Mouse (Mus musculus) intestine, embryonic 14.5 days (tissue): ENCODE results near the gene Kxd1. TPM values are rescaled to one million over a fixed set of nuclear protein-coding genes. Genes with fewer than 3 reads are reported as not detected.

Experiments
- ATAC-seq: fragments of 200-750 bp; cut with Nextera tagmentation; replicated peaks from 2 replicates; pipeline ENCODE4 v1.8.0; 2017; ENCODE audit warnings: low read depth, moderate number of reproducible peaks, moderate TSS enrichment, moderate library complexity; ENCODE audit not compliant: low FRiP score, low TSS enrichment
- DNase-seq: peaks from one replicate; pipeline ENCODE4 v3.0.0-alpha.2; 2018; ENCODE audit warnings: low spot score
- H3K27ac ChIP-seq: fragments of 300-500 bp; sonication (generic); 2 replicates; pipeline ENCODE4 v1.5.1; 2014; ENCODE audit warnings: low read depth, mild to moderate bottlenecking, control low read depth
- H3K27me3 ChIP-seq: fragments of 300-500 bp; sonication (generic); replicated peaks from 2 replicates; pipeline ENCODE4 v1.6.1; 2014; ENCODE audit warnings: low read length, control low read depth; ENCODE audit not compliant: control insufficient read depth, insufficient read depth
- H3K36me3 ChIP-seq: fragments of 300-500 bp; sonication (generic); 2 replicates; pipeline ENCODE4 v1.6.1; 2014; ENCODE audit warnings: low read length, control low read depth; ENCODE audit not compliant: control insufficient read depth, insufficient read depth
- H3K4me1 ChIP-seq: fragments of 300-500 bp; sonication (generic); replicated peaks from 2 replicates; pipeline ENCODE4 v1.6.1; 2014; ENCODE audit warnings: low read length, control low read depth, mixed read lengths; ENCODE audit not compliant: control insufficient read depth, insufficient read depth
- H3K4me2 ChIP-seq: fragments of 300-500 bp; sonication (generic); 2 replicates; pipeline ENCODE4 v1.6.1; 2014; ENCODE audit warnings: low read length
- H3K4me3 ChIP-seq: fragments of 300-500 bp; sonication (generic); 2 replicates; pipeline ENCODE4 v1.5.1; 2014; ENCODE audit warnings: low read depth, low read length, control low read depth, mixed read lengths
- H3K9ac ChIP-seq: fragments of 300-500 bp; sonication (generic); 2 replicates; pipeline ENCODE4 v1.6.1; 2014; ENCODE audit warnings: mild to moderate bottlenecking, low read length
- H3K9me3 ChIP-seq: fragments of 300-500 bp; sonication (generic); 2 replicates; pipeline ENCODE4 v1.6.1; 2016; ENCODE audit warnings: low read length, control low read depth; ENCODE audit not compliant: control insufficient read depth
- WGBS: fragments of 180-500 bp; shearing (Covaris S2); extraction: QIAGEN DNeasy Blood & Tissue Kit; methylation state at CpG from one replicate; pipeline ENCODE4 v1.1.7; 2014; 5-methylcytosine and 5-hydroxymethylcytosine counted together
- polyA plus RNA-seq: library from polyadenylated mRNA; unstranded; fragments of >200 nt; fragmentation: Nextera tagmentation; extraction: Ambion mirVana; gene quantifications from 2 replicates; pipeline ENCODE4 v1.2.1, GENCODE M21; 2014

The Kxd1 gene
- polyA plus RNA-seq, 1 experiment from 2014 or later: 77.6 TPM

DNA sequence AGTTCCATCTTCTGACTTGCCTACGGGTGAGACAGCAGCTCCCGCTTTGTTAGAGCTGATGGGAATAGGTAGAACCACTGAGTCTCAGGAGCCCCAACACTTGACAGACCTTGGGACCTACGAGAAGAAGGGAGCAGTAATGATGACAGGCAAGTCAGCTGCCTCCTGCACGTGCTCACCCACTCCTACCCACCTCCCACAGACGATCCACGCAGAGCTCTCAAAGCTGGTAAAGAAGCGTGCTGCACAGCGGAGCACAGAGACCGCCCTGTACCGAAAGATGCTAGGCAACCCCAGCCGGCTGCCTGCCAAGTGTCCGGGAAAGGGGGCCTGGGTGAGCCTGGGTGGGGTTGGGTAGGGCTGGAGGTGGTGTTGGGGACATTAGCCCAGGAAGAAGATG is 6.5 kb upstream of the Kxd1 start:
- H3K27ac ChIP-seq: no peak overlapping the region
- H3K27me3 ChIP-seq: no peaks in the 10 kb centered on the region
- H3K9ac ChIP-seq: no peak overlapping the region
- ATAC-seq (no peak), DNase-seq (no peak)
- no peaks in the 10 kb centered on the region for H3K9me3 ChIP-seq
- WGBS: 96% methylated on average over 12 of the region's 12 CpGs
- H3K4me1 ChIP-seq: 0 out of 2 replicates have a peak, but pooled peaks cover 1% of the 10 kb centered on the region
- H3K4me3 ChIP-seq: no peak overlapping the region
- H3K4me2 ChIP-seq: no peak overlapping the region
- peaks cover 74% of the 10 kb centered on the region for H3K36me3 ChIP-seq

GRCm38 (mm10) chr8:70530314-70530713 is 2.6 kb upstream of the Kxd1 start:
- Histone ChIP-seq H3K9me3 (no peaks in the 10 kb centered on the region), H3K9ac (no peak overlapping the region), H3K4me1 (peaks cover 13% of the 10 kb centered on the region), H3K27ac (no peak overlapping the region), H3K4me2 (no peak overlapping the region), H3K36me3 (peaks cover 56% of the 10 kb centered on the region), H3K27me3 (no peaks in the 10 kb centered on the region), H3K4me3 (no peak overlapping the region)
- ATAC-seq: no peak
- DNase-seq: no peak
- 93% methylated on average over 2 of the region's 2 CpGs for WGBS

GRCm38 (mm10) chr8:70529741-70530161 is 2.0 kb upstream of the Kxd1 start:
- DNase-seq (no peak), ATAC-seq (no peak)
- no peak overlapping the region for H3K9ac ChIP-seq
- WGBS: 95% methylated on average over 3 of the region's 3 CpGs
- no peak overlapping the region for H3K4me2 ChIP-seq
- H3K9me3 ChIP-seq: no peaks in the 10 kb centered on the region
- H3K36me3 ChIP-seq: peaks cover 50% of the 10 kb centered on the region
- H3K4me1 ChIP-seq: peaks cover 13% of the 10 kb centered on the region
- H3K4me3 ChIP-seq: no peak overlapping the region
- H3K27me3 ChIP-seq: no peaks in the 10 kb centered on the region
- H3K27ac ChIP-seq: no peak overlapping the region

DNA sequence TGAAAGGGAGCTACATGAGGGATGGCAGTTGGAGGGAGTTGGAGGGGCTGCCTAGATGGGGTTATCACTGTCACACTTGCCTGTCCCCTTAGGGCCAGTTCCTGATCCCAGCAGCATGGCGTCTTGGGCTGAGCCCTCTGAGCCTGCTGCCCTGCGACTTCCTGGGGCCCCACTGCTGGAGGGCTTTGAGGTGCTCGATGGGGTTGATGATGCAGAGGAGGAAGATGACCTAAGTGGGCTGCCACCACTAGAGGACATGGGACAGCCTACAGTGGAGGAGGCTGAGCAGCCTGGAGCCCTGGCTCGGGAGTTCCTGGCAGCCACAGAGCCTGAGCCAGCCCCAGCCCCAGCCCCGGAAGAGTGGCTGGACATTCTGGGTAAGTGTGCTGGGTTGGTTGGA is 1.5 kb upstream of the Kxd1 start:
- no peak for DNase-seq
- ATAC-seq: no peak
- 73% methylated on average over 5 of the region's 5 CpGs for WGBS
- peaks cover 46% of the 10 kb centered on the region for H3K36me3 ChIP-seq
- H3K4me2 ChIP-seq: no peak overlapping the region
- H3K4me3 ChIP-seq: no peak overlapping the region
- no peaks in the 10 kb centered on the region for H3K27me3 ChIP-seq
- H3K4me1 ChIP-seq: peaks cover 13% of the 10 kb centered on the region
- no peaks in the 10 kb centered on the region for H3K9me3 ChIP-seq
- no peak overlapping the region for H3K9ac ChIP-seq
- no peak overlapping the region for H3K27ac ChIP-seq

- Histone ChIP-seq H3K4me1 (peaks cover 13% of the 10 kb centered on the region), H3K36me3 (peaks cover 36% of the 10 kb centered on the region), H3K4me3 (peak overlapping the region; percentile 56), H3K9me3 (no peaks in the 10 kb centered on the region), H3K9ac (peak overlapping the region; percentile 92), H3K27ac (peak overlapping the region; percentile 90), H3K4me2 (peak overlapping the region; percentile 70), H3K27me3 (no peaks in the 10 kb centered on the region)
- DNase-seq: peak; percentile 57
- 22% methylated on average over 13 of the region's 13 CpGs for WGBS
- no peak for ATAC-seq
These were observed 534 bp upstream of the Kxd1 start for GRCm38 (mm10) chr8:70528182-70528797.

DNA sequence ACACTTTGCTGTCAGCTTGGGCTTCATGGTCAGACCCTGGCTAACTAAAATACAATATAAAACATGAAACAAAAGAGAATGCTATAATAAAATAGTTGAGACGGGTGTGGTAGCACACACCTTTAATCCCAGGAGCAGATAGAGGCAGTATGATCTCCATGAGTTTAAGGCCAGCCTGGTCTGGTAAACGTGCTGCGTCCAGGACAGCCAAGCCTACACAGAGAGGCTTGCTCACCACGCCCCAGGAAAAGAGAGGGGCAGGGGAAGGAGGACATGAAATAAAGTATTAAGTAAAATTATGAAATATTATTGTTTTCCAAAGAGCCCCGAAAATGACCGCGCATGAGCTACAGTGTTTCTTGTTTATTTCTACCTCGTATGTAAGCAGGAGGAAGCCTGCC is 645 bp downstream of the Kxd1 start:
- H3K27me3 ChIP-seq: no peaks in the 10 kb centered on the region
- H3K4me1 ChIP-seq: peaks cover 17% of the 10 kb centered on the region
- ATAC-seq: no peak
- peak overlapping the region; percentile 74 for H3K4me2 ChIP-seq
- WGBS: 2% methylated on average over 8 of the region's 8 CpGs
- peak overlapping the region; percentile 56 for H3K4me3 ChIP-seq
- H3K9me3 ChIP-seq: no peaks in the 10 kb centered on the region
- DNase-seq: no peak
- H3K27ac ChIP-seq: peak overlapping the region; percentile 90
- H3K36me3 ChIP-seq: peaks cover 25% of the 10 kb centered on the region
- peak overlapping the region; percentile 92 for H3K9ac ChIP-seq

DNA sequence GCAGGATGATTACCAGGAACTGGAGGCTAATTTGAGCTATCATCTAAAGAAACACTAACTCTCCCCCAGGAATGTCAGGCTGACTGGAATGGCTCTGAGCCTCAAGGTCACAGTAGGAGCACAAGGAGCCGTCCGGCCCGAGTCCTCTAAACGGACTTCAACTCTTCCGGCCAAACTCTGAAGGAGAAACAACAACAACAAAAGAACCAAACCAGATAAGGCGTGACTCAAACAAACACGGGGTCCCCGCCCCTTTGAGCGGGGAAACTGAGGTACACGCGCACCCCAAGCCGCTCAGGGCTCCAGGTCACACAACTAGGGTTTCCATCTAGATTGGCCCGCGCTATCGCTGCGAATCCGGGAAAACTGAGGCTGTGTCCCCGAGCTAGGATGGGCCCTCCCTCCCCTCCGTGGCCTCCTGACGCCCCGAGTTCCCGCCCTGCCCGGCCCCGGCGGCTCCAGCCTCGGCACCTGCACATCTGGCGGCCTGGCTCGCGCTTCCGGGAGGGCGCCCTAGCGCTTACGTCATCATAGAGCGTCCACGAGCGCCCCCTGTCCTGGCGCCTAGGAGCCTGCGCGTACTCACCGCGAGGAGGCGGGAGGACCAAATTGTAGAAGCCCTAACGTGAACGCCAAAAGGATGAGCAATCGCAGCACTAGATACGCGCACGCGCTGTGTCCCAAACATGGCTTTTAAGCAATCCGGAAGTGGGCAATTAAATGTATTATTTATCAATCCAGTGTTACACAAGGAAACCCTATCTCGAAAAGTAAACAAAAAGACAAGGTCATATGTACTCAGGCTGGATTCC is 5.0 kb downstream of the Kxd1 start:
- Histone ChIP-seq H3K4me3 (peak overlapping the region; percentile 76), H3K9ac (peak overlapping the region; percentile 70), H3K36me3 (peaks cover 19% of the 10 kb centered on the region), H3K9me3 (no peaks in the 10 kb centered on the region), H3K4me1 (peaks cover 12% of the 10 kb centered on the region), H3K4me2 (peak overlapping the region; percentile 79), H3K27me3 (no peaks in the 10 kb centered on the region), H3K27ac (peak overlapping the region; percentile 89)
- ATAC-seq (peak; percentile 79), DNase-seq (peak; percentile 96)
- WGBS: under 1% methylated on average over 51 of the region's 51 CpGs

DNA sequence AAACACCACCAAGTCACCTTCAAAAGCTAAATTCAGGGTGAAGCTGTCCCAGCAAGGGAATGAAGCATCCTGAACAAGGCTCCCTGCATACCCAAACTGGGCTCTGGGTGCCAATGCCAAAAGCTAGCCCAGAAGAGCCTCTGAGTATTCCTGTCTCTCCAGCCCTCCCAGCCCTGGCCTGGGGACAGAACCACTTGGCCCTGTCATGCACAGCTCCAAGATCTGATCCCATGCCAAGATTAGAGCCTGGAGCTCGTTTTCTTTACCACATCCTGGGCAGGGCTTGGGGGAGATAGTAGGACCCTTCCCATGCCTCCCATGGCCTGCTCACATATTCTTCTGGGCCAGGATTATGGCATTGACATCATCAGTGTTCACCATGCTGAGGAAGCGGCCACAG is 8.2 kb downstream of the Kxd1 start:
- H3K36me3 ChIP-seq: peaks cover 38% of the 10 kb centered on the region
- H3K4me1 ChIP-seq: peaks cover 5% of the 10 kb centered on the region
- WGBS: 66% methylated on average over 2 of the region's 2 CpGs
- H3K9me3 ChIP-seq: no peaks in the 10 kb centered on the region
- no peak overlapping the region for H3K4me3 ChIP-seq
- H3K27me3 ChIP-seq: no peaks in the 10 kb centered on the region
- no peak for ATAC-seq
- H3K27ac ChIP-seq: no peak overlapping the region
- DNase-seq: no peak
- no peak overlapping the region for H3K9ac ChIP-seq
- H3K4me2 ChIP-seq: no peak overlapping the region
